Mouse (Mus musculus): ENCODE results near the gene A930033H14Rik.

DNA sequence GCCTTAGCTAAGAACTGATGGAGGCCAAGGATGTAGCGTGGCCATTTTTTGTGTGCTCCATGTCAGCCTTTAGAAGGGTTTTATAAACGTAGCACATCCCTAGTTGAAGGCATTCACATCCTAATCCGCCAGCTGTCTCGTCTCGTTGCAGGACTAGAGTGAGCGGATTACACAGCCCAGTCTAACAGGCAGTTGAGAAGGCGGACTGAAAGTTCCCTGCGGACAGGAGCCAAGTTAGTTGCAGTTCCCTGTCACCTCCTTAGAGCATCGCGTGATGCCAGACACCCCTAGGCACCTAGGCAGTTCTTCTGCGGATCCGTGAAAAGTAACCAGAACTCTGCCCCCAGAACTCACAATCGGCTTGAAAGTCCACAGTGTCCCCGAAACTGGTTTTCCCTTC is 922 bp downstream of the A930033H14Rik start:
- TF ChIP-seq CTCF (IDR thresholded peaks at IDR 0.05; ENCODE audit: low read depth, low read length) (no peak), TAL1 (conservative IDR thresholded peaks at IDR 0.05; ENCODE audit: low read depth, low read length) (no peak), POLR2AphosphoS5 (IDR thresholded peaks at IDR 0.05; ENCODE audit: insufficient replicate concordance, low read depth, low read length) (no peak), GATA1 (IDR thresholded peaks at IDR 0.05; ENCODE audit: borderline replicate concordance, low read length) (no peak)

Measured in G1E (cell line).